Mouse (Mus musculus): ENCODE data around the gene March10. TPM values are rescaled to one million over a fixed set of nuclear protein-coding genes. Genes with fewer than 3 reads are reported as not detected.

Gene March10
- polyA plus RNA-seq, 1 experiment from 2014 or later: 0.15 TPM

DNA sequence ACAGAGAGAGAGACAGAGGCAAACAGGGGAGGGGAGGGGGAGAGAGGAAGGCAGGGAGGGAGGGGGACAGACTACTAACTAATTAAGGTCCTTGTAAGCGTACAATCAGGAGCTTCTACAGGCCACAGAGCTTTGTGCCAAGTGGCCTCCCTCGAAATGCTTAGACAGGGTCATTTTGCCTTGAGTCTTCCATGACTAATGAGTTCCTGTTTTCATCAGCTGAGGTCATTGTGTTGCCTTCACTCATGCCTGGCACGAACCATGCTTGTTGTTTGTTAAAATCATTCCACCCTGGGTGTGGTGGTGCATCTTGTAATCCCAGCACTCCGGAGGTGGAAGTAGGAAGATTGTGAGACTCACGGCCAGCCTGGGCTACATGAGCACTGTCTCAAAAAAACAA lies 3.4 kb upstream of the March10 start:
- H3K9ac ChIP-seq: no peak overlapping the region
- no peak overlapping the region for H3K4me2 ChIP-seq (replicated peaks)
- no peak for ATAC-seq (ENCODE audit: low FRiP score, low read depth)
- H3K9me3 ChIP-seq: no peaks in the 10 kb centered on the region
- H3K27me3 ChIP-seq (replicated peaks): no peaks in the 10 kb centered on the region
- no peak overlapping the region for H3K27ac ChIP-seq
- peaks cover 19% of the 10 kb centered on the region; the same call in 1 of the 2 replicates for H3K4me1 ChIP-seq
- H3K36me3 ChIP-seq: no peaks in the 10 kb centered on the region
- WGBS: 47% methylated on average over 5 of the region's 5 CpGs
- H3K4me3 ChIP-seq: no peak overlapping the region

DNA sequence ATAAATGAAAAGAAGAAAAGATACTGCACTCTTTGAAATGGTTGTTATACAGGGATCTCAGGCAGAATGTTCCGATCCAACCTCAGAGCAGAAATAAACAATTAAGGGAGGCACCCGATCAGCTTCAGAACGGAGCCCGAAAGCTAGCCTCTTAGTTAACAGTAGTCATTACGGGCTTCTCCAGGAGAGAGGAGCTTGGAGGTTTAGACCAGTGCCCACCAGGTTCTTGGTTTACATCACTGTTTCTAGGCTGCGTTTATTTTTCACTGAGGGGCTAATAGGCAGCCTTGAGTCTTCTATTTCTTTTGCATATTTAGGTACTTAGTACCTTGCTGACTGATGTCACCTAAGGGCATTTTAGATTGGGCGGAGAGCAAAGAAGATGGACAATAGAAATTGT lies 506 bp upstream of the March10 start:
- Histone ChIP-seq H3K27ac (no peak overlapping the region), H3K4me1 (peaks cover 19% of the 10 kb centered on the region; the same call in 1 of the 2 replicates), H3K36me3 (no peaks in the 10 kb centered on the region), H3K9ac (no peak overlapping the region; the same call in 1 of the 2 replicates), H3K9me3 (no peaks in the 10 kb centered on the region), H3K4me3 (peak overlapping the region; percentile 46), H3K4me2 (replicated peaks) (peak overlapping the region; percentile 84), H3K27me3 (replicated peaks) (no peaks in the 10 kb centered on the region)
- ATAC-seq (ENCODE audit: low FRiP score, low read depth): 0 out of 2 replicates have a peak, but pooled peaks have one; percentile 28
- 61% methylated on average over 7 of the region's 7 CpGs for WGBS

DNA sequence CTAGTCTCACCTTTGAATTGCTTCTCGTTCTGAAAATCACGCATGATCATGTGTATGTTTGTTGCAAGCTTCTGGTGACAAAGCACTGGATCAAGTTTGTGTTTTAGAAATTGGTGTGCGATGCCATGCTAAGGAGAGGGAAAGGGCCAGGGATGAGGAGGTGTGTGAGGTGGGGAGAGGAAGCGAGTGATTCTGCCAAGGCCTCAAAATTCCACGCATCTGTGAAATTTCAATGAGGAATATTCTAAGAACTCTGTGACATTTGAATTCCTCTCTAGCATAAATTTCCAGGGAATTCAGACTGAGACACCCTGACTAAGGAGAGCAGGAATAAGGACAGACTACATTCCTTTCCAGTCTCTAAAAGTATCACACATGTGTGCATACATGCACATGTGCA lies 1.4 kb downstream of the March10 start:
- Histone ChIP-seq H3K27ac (no peak overlapping the region), H3K4me1 (peaks cover 27% of the 10 kb centered on the region; the same call in 1 of the 2 replicates), H3K9me3 (no peaks in the 10 kb centered on the region), H3K4me3 (no peak overlapping the region), H3K9ac (no peak overlapping the region), H3K36me3 (no peaks in the 10 kb centered on the region), H3K4me2 (replicated peaks) (no peak overlapping the region), H3K27me3 (replicated peaks) (no peaks in the 10 kb centered on the region)
- no peak for ATAC-seq (ENCODE audit: low FRiP score, low read depth)
- 91% methylated on average over 5 of the region's 5 CpGs for WGBS

DNA sequence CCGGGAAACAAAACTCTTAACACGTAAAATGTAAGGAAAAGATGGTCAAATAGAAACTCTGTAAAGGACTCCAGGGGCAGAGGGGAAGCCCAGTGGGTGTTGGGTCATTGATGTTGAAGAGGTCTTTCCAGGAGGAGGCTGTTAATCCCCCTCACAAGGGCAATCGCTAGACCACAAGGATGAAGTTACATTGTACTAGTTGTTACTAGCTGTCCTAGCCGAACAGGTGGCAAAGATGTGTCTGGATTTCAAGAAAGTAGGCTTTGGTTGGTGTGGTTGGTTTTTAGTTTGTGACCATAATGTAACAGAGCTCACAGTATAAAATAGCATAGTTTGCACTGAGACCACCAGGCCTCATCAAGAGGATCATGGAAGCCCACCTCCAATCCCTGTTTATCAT lies 3.5 kb downstream of the March10 start:
- Histone ChIP-seq H3K4me2 (replicated peaks) (no peak overlapping the region), H3K27me3 (replicated peaks) (no peaks in the 10 kb centered on the region), H3K9ac (no peak overlapping the region), H3K4me3 (no peak overlapping the region), H3K27ac (no peak overlapping the region), H3K4me1 (peaks cover 24% of the 10 kb centered on the region; the same call in 1 of the 2 replicates), H3K9me3 (no peaks in the 10 kb centered on the region), H3K36me3 (no peaks in the 10 kb centered on the region)
- no peak for ATAC-seq (ENCODE audit: low FRiP score, low read depth)
- 92% methylated on average over 4 of the region's 4 CpGs for WGBS

DNA sequence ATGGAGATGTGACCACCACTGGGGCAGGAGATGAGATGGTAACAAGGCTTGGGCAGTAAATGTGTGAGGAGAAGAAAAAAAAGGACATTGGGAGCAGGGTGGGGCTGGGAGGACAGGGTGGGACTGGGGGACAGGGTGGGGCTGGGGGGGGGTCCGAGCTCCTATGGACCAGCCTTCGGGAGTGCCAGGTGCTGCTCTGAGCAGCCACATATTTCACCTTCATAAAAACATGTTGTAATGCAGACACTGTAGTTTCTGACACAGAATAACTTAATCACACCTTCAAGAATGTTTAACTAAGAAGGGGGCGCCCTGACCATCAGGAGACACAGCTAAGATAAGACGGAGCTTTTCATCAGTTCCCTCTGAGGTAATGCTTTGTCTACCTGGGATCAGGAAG lies 4.0 kb downstream of the March10 start:
- ATAC-seq (ENCODE audit: low FRiP score, low read depth): no peak
- no peak overlapping the region for H3K9ac ChIP-seq
- no peaks in the 10 kb centered on the region for H3K36me3 ChIP-seq
- H3K27ac ChIP-seq: no peak overlapping the region
- WGBS: 87% methylated on average over 4 of the region's 4 CpGs
- H3K4me3 ChIP-seq: no peak overlapping the region
- H3K27me3 ChIP-seq (replicated peaks): no peaks in the 10 kb centered on the region
- no peaks in the 10 kb centered on the region for H3K9me3 ChIP-seq
- peaks cover 19% of the 10 kb centered on the region; the same call in 1 of the 2 replicates for H3K4me1 ChIP-seq
- no peak overlapping the region for H3K4me2 ChIP-seq (replicated peaks)

DNA sequence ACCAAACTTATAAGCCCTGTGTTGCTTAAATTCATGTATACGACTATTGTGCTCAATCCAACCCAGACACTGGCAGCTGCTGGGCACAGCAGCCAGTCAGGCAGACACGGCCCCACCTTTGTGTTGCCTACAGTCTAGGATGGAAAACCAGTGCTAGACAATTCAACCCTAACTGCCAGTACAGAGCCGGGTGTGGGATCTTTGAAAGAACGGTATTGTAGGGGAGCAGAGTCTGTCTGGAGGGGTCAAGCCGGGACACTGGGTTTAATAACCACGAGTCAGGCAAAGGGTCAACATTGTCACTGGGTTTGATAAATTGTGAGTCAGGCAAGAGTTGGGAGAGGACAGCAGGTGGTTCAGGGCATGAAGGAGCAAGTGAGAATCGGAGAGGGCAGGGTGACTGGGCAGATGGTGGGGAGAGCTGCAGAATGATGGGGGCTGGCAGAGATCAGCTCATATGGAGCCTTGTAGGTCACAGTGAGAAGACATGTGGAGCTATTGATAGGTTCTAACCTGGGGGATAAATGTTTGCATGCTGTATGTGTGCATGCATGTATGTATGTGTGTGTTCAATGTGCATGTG lies 4.9 kb downstream of the March10 start:
- Histone ChIP-seq H3K27ac (no peak overlapping the region), H3K4me2 (replicated peaks) (no peak overlapping the region), H3K36me3 (no peaks in the 10 kb centered on the region), H3K27me3 (replicated peaks) (no peaks in the 10 kb centered on the region), H3K4me1 (peaks cover 13% of the 10 kb centered on the region; the same call in 1 of the 2 replicates), H3K4me3 (no peak overlapping the region), H3K9me3 (no peaks in the 10 kb centered on the region), H3K9ac (no peak overlapping the region)
- 11% methylated on average over 7 of the region's 7 CpGs for WGBS
- peak; percentile 53; the same call in 1 of the 2 replicates for ATAC-seq (ENCODE audit: low FRiP score, low read depth)

DNA sequence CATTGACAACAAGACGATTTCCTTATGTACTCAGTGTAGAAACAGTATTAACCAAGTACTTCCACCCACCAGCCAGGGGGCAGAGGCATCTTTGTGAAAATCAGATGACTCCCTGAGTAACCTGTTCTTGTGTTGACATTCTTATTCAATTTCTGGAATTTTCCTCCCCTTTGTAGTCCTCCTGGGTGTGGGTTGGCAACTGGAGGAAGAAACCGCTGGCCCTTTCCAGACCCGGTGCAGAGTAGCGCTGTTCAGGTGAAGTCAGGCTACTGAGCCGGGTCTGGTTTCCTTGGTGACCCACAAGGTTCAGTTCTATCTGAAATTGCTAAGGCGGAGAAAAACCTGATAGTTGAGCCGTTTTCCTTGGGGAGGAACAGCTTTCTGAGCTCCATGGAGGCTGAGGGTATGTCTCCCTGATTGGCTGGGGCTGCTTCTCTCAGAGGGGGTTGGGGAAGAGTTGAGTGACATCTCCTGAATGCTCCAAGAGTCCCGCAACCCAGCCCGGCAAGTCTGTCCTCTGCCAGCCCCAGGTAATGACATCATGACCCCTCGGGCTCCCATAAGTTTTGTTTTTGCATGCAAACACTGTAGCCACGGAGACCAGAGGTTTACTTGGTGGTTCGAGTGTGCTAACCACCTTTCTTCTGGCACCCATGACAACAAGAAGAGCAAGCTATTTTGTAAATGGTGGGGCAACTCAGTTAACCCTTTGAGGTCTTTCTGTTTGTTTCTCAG lies 6.8 kb downstream of the March10 start:
- Histone ChIP-seq H3K36me3 (no peaks in the 10 kb centered on the region), H3K9ac (no peak overlapping the region), H3K4me1 (peaks cover 8% of the 10 kb centered on the region; the same call in 1 of the 2 replicates), H3K4me3 (no peak overlapping the region), H3K27ac (no peak overlapping the region), H3K27me3 (replicated peaks) (no peaks in the 10 kb centered on the region), H3K9me3 (no peaks in the 10 kb centered on the region), H3K4me2 (replicated peaks) (no peak overlapping the region)
- 79% methylated on average over 12 of the region's 12 CpGs for WGBS
- no peak for ATAC-seq (ENCODE audit: low FRiP score, low read depth)

DNA sequence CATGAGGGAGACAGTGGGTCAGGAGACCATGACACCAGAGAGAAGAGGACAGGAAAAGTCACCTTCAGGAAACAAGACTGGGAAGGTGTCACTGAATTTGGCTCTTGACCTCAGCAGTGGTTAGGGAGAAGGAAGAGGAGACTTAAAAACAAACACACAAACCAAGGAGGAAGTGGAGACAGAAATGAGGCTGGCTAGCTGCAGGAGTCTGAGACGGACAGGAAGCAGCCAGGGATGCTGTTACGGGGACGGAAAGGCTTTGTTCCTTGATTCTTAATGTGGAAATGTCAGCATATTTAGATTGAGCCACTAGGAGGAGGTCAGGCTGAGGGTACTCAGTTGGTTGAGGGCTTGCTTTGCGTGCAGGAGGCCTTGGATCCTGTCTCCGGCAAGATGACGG lies 8.9 kb downstream of the March10 start:
- no peaks in the 10 kb centered on the region for H3K27me3 ChIP-seq (replicated peaks)
- H3K9ac ChIP-seq: no peak overlapping the region
- no peak overlapping the region for H3K4me3 ChIP-seq
- 82% methylated on average over 6 of the region's 6 CpGs for WGBS
- no peaks in the 10 kb centered on the region for H3K36me3 ChIP-seq
- H3K9me3 ChIP-seq: no peaks in the 10 kb centered on the region
- no peak for ATAC-seq (ENCODE audit: low FRiP score, low read depth)
- no peak overlapping the region for H3K27ac ChIP-seq
- H3K4me2 ChIP-seq (replicated peaks): no peak overlapping the region
- H3K4me1 ChIP-seq: peaks cover 8% of the 10 kb centered on the region; the same call in 1 of the 2 replicates

DNA sequence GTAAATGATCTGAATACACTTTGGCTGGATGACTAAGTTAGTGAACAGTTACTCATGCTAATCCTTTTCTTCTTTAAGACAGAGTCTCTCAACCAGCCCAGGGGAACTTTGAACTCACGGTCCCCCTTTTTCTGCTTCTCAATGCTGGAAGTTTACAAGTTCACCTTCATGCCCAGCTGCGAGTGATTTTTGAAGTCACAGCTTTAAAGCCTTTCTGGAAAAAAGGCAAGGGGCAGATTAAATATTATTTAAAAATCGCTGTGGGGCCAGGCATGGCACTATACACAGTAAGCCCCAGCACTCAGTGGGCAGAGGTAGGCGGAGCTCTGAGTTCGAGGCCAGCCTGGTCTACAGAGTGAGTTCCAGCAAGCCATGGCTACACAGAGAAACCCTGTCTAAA lies 10.3 kb downstream of the March10 start:
- Histone ChIP-seq H3K27ac (no peak overlapping the region), H3K9ac (no peak overlapping the region), H3K27me3 (replicated peaks) (no peaks in the 10 kb centered on the region), H3K9me3 (no peaks in the 10 kb centered on the region), H3K4me3 (no peak overlapping the region), H3K4me1 (0 out of 2 replicates have a peak, but pooled peaks cover under 1% of the 10 kb centered on the region), H3K4me2 (replicated peaks) (no peak overlapping the region), H3K36me3 (no peaks in the 10 kb centered on the region)
- whole genome bisulfite sequencing: 87% methylated on average over 5 of the region's 5 CpGs
- no peak for ATAC-seq (ENCODE audit: low FRiP score, low read depth)

DNA sequence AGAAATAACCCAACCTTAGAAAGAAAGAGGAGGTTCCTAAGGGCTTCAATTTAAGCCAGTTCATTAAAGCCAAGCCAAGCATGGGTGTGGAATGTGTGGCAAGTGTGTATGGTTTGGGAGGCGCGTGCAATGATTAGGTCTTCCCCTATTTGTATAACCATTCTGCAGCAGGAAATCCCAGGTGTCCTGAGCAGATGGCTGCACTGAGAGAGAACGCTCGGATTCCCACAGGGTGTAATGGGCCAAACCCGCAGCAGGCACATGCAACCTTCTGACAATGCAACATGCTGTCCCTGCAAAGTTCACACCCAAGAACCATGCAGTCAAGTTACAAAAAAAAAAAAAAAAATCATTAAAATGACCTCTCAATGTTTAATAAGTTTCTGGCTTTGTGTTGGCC lies 10.8 kb downstream of the March10 start:
- ATAC-seq (ENCODE audit: low FRiP score, low read depth): no peak

DNA sequence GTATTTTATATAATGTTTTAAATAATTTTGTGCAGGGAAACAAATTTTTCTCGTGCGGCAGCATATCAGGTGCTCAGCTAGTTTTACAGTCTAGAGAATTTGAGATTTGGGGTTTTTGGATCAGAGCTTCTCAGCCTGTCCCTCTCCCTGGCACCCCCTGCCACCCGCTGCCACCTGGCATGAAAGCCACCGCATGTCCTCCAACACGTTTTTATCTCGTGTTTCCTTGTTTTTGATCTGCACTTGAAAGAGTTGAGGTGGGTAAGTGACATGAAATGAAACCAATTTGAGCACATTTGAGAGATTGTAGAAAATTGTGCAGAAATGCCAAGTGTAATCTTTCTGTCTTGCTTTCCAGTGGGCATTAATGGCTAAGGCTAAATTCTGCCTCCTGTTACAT lies 11.6 kb downstream of the March10 start:
- ATAC-seq (ENCODE audit: low FRiP score, low read depth): no peak
- 86% methylated on average over 6 of the region's 6 CpGs for WGBS
- H3K36me3 ChIP-seq: no peaks in the 10 kb centered on the region
- no peaks in the 10 kb centered on the region for H3K9me3 ChIP-seq
- no peak overlapping the region for H3K4me2 ChIP-seq (replicated peaks)
- no peaks in the 10 kb centered on the region for H3K27me3 ChIP-seq (replicated peaks)
- no peaks in the 10 kb centered on the region for H3K4me1 ChIP-seq
- H3K27ac ChIP-seq: no peak overlapping the region
- H3K9ac ChIP-seq: no peak overlapping the region
- H3K4me3 ChIP-seq: no peak overlapping the region

More for the DNA sequence above, 10.8 kb downstream of the March10 start:
- H3K4me3 ChIP-seq: no peak overlapping the region
- no peak overlapping the region for H3K4me2 ChIP-seq (replicated peaks)
- H3K9ac ChIP-seq: no peak overlapping the region
- no peak overlapping the region for H3K27ac ChIP-seq
- H3K4me1 ChIP-seq: no peaks in the 10 kb centered on the region
- no peaks in the 10 kb centered on the region for H3K36me3 ChIP-seq
- H3K9me3 ChIP-seq: no peaks in the 10 kb centered on the region
- H3K27me3 ChIP-seq (replicated peaks): no peaks in the 10 kb centered on the region
- 57% methylated on average over 5 of the region's 5 CpGs for WGBS

DNA sequence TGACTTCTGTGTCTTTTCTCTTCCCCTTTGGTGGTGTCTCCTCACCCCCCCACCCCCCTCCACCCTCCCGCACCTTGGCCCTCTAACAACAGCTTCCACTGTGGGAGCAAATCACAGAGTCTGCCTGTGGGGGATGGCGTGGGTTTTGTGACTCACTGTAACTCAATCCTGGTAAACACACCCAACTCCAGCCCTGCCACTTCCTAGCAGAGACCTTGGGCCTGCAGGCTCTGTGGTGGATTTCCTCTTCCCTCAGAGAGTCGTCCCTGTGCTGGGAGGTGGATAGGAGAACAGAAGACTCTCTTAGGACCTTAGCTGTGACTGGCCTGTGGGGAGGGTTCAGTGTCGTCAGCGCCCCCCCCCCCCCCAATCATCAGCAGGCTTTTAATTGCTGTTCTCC lies 13.0 kb downstream of the March10 start:
- no peaks in the 10 kb centered on the region for H3K9me3 ChIP-seq
- H3K27ac ChIP-seq: no peak overlapping the region
- H3K36me3 ChIP-seq: no peaks in the 10 kb centered on the region
- no peak overlapping the region for H3K4me2 ChIP-seq (replicated peaks)
- H3K9ac ChIP-seq: no peak overlapping the region
- no peak overlapping the region for H3K4me3 ChIP-seq
- 66% methylated on average over 5 of the region's 5 CpGs for WGBS
- no peak for ATAC-seq (ENCODE audit: low FRiP score, low read depth)
- H3K27me3 ChIP-seq (replicated peaks): no peaks in the 10 kb centered on the region
- no peaks in the 10 kb centered on the region for H3K4me1 ChIP-seq
